Mouse (Mus musculus) bone marrow, adult 2 months (tissue): ENCODE measurements around the gene Eps8l3. TPM values are rescaled to one million over a fixed set of nuclear protein-coding genes. Genes with fewer than 3 reads are reported as not detected.

Experiments used
- H3K27ac ChIP-seq: fragments of 200-500 bp; 2 replicates; pipeline ENCODE4 v1.5.1; 2012; ENCODE audit warnings: low read depth, mild to moderate bottlenecking, control low read depth, inconsistent platforms, low read length; ENCODE audit not compliant: control insufficient read depth, poor library complexity, insufficient read depth
- H3K4me1 ChIP-seq: fragments of 200-500 bp; 2 replicates; pipeline ENCODE4 v1.6.1; 2011; ENCODE audit warnings: low read length; ENCODE audit not compliant: control insufficient read depth, insufficient read depth
- H3K4me3 ChIP-seq: fragments of 200-500 bp; replicated peaks from 2 replicates; pipeline ENCODE3; 2011; ENCODE audit warnings: mild to moderate bottlenecking, low read depth, low read length, control low read depth; ENCODE audit not compliant: control insufficient read depth
- CTCF ChIP-seq: fragments of 200-500 bp; IDR thresholded peaks from 2 replicates; pipeline ENCODE4 v1.5.1; 2011; ENCODE audit warnings: low read length, control low read depth; ENCODE audit not compliant: control insufficient read depth, insufficient read depth
- POLR2A ChIP-seq: fragments of 200-500 bp; IDR thresholded peaks from 2 replicates; pipeline ENCODE4 v1.6.1; 2011; ENCODE audit warnings: low read depth, mild to moderate bottlenecking, control low read depth, low read length, borderline replicate concordance; ENCODE audit not compliant: control insufficient read depth
- WGBS: fragments of 180-500 bp; shearing (Covaris S2); methylation state at CpG from one replicate; pipeline ENCODE4 v1.1.7; 2018; 5-methylcytosine and 5-hydroxymethylcytosine counted together
- polyA plus RNA-seq: library from polyadenylated mRNA; stranded (reverse); fragments of >200 nt; gene quantifications from 2 replicates; pipeline ENCODE4 v1.2.4, GENCODE M21; 2011; ENCODE audit warnings: low replicate concordance; ENCODE audit not compliant: missing spikeins, insufficient read depth, insufficient read length

The Eps8l3 gene
- not detected in 2 replicates for polyA plus RNA-seq

- Histone ChIP-seq H3K4me3 (no peak within 1 kb of the TSS), H3K27ac (no peak within 1 kb of the TSS), H3K4me1 (no peaks in the 10 kb centered on the region; the same call in 1 of the 2 replicates)
- WGBS, result 77% methylated on average over 5 of the region's 5 CpGs
- TF ChIP-seq POLR2A (no peak), CTCF (no peak)
These were observed at the start of gene Eps8l3 for GRCm38 (mm10) chr3:107877005-107877404. TSS of gene Eps8l3 (plus strand) at chr3:107877229.

DNA sequence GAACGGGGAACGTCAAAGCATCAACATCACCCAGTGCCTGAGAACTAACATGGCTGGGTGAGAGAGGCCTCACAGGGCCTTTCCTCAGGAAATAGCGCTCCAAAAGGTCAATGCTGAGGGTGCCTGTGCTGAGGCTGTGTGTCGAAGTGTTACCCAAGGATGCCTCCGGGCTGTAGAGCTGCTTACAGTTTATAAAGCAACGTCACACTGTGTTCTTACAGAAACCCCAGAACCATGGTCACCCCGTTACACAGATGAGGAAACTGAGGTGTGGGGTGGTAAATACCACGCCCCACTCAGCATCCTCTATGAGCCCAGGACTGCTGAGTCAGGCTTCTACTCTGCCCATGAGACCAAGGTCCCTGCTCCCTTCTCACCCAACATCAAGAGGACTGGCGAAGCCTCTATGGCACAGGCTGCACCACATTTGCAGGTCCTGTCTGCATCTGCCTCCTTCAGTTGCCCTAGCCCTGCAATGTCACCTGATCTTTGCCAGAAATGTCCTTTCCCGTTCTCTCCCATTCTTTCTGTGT, 49.1 kb upstream of the Eps8l3 start:
- WGBS, result 71% methylated on average over 10 of the region's 10 CpGs
- TF ChIP-seq POLR2A (no peak), CTCF (no peak)

DNA sequence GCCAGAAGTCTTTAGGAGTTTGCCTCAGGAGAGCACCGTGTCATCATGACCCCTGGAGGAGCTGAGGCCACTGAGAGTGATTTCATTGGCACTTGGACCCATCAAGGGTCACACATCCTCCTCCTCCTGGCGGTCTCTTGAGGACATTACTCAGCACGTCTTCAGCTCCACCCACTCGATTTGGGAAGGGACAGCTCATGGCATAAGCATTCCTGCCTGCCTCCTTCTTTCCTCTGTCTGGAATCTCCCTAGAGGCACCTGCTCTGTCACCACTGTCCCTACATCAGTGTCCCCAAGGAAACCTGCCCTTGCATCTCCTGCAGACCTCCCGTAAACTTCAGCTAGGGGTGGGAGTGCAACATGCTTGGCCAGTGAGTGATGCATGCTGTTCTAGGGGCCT, 48.5 kb upstream of the Eps8l3 start:
- H3K27ac ChIP-seq, result no peak overlapping the region
- 44% methylated on average over 5 of the region's 5 CpGs for WGBS
- peaks cover 3% of the 10 kb centered on the region for H3K4me1 ChIP-seq
- no peak for TF ChIP-seq CTCF
- H3K4me3 ChIP-seq, result no peak overlapping the region

More for the DNA sequence above, 49.1 kb upstream of the Eps8l3 start:
- H3K27ac ChIP-seq, result no peak overlapping the region
- H3K4me1 ChIP-seq, result peaks cover 1% of the 10 kb centered on the region
- no peak overlapping the region for H3K4me3 ChIP-seq

DNA sequence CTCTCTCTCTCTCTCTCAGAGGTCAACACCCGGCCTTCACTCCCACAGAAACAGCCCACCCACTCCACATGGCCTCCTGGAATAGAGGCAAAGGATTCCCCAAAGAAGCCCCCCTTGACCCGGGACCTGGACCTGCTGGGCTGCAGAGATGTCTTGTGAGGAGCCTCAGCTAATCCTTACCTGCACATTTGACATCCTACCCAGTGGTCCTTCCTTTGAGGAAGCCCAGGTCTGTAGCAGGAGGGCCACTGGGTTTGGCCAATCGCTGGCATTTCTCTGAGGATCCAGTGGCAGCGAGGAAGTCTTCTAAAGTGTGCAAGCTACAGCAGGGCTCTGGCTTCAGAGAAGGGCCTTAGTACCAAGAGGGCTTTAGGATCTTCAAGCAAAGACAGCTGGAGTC, 48.0 kb upstream of the Eps8l3 start:
- no peak overlapping the region for H3K4me3 ChIP-seq
- TF ChIP-seq CTCF, result no peak
- TF ChIP-seq POLR2A, result no peak
- peaks cover 3% of the 10 kb centered on the region for H3K4me1 ChIP-seq
- 68% methylated on average over 4 of the region's 4 CpGs for WGBS
- no peak overlapping the region for H3K27ac ChIP-seq

- Histone ChIP-seq H3K4me1 (peaks cover 3% of the 10 kb centered on the region), H3K4me3 (no peak overlapping the region), H3K27ac (no peak overlapping the region)
- no peak for TF ChIP-seq POLR2A
- TF ChIP-seq CTCF, result no peak
- whole genome bisulfite sequencing, result 80% methylated on average over 14 of the region's 14 CpGs
These were observed 47.4 kb upstream of the Eps8l3 start for GRCm38 (mm10) chr3:107829625-107830024.

DNA sequence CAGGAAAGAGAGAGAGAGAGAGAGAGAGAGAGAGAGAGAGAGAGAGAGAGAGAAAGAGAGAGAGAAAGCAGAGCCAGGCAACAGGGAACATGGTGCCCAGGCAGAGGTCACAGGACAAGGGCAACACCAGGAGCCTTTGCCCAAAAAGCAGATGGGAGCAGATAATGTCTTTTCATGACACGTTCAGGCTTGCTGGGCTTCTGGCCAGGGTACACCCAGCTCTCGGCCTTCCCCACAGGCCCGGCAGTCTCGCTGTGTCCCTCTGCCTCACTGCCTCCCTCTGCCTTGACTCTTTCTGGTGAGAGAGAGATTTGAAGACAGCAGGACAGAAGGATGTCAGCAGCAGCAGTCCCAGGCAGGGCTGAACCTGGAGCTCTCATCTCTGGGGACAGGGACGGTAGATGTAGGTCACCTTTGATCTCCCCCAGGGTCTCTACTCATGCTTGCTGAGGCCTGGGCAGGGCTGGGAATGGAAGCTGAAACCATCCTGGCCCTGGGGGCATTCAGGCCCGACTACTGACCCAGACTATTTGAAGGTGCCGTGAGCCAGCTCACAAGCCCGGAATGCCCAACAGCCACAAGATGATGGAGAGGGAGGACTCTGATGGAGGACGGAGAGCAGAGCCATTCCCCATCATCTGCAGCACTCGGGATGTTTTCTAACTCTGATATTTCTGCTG, 45.0 kb upstream of the Eps8l3 start:
- Histone ChIP-seq H3K27ac (no peak overlapping the region), H3K4me3 (no peak overlapping the region), H3K4me1 (peaks cover 5% of the 10 kb centered on the region)
- WGBS, result 52% methylated on average over 10 of the region's 10 CpGs
- TF ChIP-seq CTCF (no peak), POLR2A (no peak)

GRCm38 (mm10) chr3:107832645-107833044, 44.4 kb upstream of the Eps8l3 start:
- H3K4me3 ChIP-seq, result no peak overlapping the region
- no peak for TF ChIP-seq CTCF
- no peak for TF ChIP-seq POLR2A
- peaks cover 5% of the 10 kb centered on the region for H3K4me1 ChIP-seq
- 9% methylated on average over 6 of the region's 6 CpGs for WGBS
- H3K27ac ChIP-seq, result no peak overlapping the region

DNA sequence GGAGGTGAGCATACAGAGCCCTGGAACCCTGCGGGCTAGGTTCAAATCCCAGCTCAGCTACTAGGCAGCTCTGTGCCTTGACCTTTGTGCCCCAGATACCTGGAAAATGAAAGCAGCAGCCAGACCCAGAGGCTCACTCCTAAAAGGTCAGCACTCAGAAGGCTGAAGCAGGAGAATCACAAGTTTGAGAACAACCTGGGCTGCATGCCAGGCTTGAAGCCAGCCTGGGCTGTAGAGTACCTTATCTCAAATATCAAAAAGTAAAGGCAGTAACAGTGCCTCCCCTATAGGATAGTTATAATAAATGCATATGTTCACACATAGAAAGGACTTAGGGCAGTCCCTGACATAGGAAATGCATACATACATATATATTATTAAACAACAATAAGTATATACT, 43.7 kb upstream of the Eps8l3 start:
- Histone ChIP-seq H3K4me1 (peaks cover 5% of the 10 kb centered on the region), H3K27ac (no peak overlapping the region; the same call in 1 of the 2 replicates), H3K4me3 (no peak overlapping the region)
- TF ChIP-seq POLR2A (no peak), CTCF (no peak)
- WGBS, result 63% methylated on average over 1 of the region's 1 CpGs
